Mouse (Mus musculus) effector memory CD4-positive, alpha-beta T cell, adult 5 months (primary cell): ENCODE measurements around the gene I830077J02Rik. TPM values are rescaled to one million over a fixed set of nuclear protein-coding genes. Genes with fewer than 3 reads are reported as not detected.

ENCODE experiments used
- polyA plus RNA-seq: library from polyadenylated mRNA; unstranded; fragments of 100-300 nt; shearing (Covaris generic); gene quantifications from one replicate; pipeline ENCODE4 v1.2.1, GENCODE M21; 2017

Gene I830077J02Rik
- polyA plus RNA-seq, result 0.51 TPM

DNA sequence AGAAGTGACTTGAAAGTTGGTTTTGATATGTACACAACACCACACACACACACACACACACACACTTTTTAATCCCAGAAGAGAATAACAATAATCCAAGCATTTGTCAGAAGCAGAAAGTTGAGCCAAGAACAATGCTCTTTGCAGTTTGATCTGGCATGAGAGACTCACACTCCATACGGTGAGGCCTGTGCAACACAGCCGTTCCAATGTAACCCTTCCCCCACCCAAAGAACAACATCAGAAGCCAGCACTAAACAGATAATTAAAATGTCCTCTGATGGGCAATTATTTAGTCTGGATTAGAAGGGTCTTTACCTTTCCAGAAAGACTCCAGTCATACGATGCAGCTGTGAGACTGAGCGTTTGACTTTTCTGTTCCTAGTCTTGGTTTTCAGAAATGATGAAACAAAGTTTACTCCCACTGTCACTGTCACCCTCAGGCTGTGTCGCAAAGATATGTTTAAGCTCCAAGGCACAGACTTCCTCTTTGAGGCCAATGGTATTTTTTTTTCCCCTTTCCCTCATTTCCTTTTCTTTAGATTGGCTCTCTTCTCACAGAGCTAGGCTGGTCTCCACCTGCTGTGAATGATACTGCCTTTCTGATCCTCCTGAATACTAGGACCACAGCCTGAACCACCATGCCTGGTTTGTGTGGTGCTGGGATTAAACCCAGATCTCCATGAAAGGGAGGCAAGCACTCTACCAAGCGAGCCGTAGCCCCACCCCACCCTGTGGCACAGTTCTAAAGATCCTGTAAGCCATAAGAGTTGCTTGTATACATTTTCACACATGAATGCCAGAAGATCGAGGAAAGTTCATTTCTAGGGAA, at the start of gene I830077J02Rik:
TSS of gene I830077J02Rik (minus strand) at position 425 of the 832 bp plus-strand sequence.

DNA sequence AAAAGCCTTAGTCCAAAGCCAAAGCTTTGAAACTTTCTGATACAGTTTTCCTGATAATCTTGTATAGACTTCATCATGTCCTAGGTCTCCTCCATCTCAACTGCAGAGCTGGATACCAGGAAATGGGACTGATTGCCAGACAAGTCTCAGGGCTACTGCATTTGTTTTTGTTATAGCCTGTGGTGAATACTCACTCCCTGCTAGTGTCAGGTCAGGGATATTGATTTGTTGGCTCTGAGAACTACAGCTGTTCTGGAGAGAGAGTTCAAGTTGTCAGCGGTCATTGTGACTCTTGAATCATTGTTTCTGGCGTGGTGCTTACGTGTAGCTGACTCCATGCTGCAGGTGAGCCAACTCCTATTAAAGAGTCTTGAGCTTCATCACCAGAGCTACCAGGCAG, 40.9 kb upstream of the I830077J02Rik start, which contains the start of gene Ovgp1:
TSS of gene Ovgp1 (plus strand) at position 301 of the 400 bp plus-strand sequence.

DNA sequence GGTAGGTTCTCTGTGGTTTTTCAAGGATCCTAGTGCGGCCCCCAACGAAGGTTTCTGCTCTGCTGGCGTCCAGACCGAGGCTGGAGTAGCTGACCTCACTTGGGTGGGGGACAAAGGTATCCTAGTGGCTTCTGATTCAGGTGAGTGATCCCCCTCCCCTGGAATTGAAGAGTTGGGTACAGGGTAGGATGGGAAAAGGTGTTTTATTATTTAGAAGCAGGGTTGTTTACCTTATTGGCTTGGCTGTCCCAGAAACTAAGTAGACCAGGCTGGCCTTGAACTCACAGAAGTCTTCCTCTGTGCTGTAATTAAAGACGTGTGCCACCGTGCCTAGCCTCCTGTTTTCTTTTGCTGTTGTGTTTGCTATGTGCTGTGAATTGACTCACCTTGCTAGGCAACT, 27.5 kb upstream of the I830077J02Rik start, which contains the start of gene Atp5f1:
TSS of gene Atp5f1 (minus strand) at position 101 of the 400 bp plus-strand sequence.

DNA sequence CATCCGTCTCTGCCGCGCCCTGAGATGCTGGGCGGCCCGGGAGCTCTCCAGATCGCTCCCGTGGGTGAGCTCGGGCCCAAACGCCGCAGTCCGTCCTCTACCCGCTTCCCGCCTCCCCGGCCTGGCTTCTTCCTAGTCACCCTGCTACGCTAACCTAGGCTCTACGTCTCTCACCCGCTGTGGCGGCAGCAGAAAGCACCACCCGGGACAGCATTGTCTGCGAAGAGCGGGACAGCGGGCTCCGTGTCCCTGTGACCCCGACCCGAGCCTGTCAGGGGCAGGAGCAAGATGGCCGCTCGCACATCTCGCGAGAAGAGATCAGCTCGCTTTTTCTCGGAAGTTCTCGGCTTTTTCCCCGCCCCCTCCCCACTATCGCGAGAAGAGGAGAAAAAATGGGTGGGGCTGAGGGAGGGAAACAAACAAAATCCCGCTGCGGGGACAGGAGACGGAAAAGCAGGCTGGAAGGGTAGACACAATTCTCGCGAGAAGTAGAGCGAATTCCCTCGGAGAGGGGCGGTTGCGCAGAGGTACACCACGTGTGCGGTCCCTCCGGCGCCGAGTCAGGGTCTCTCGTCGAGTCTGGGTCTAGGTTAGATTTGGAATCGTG, 26.6 kb upstream of the I830077J02Rik start, which contains the start of gene Wdr77:
TSS of gene Wdr77 (plus strand) at position 396 of the 607 bp plus-strand sequence.

Other genes with a start within 250 kb of the I830077J02Rik start
- 17.4 TPM for gene Ddx20, start 245.1 kb downstream of the I830077J02Rik start, polyA plus RNA-seq
- 0.31 TPM for gene Inka2, start 228.1 kb downstream of the I830077J02Rik start, polyA plus RNA-seq
- 228 TPM for gene Rap1a, start 131.3 kb downstream of the I830077J02Rik start, polyA plus RNA-seq
- not detected for gene Adora3, start 61.8 kb downstream of the I830077J02Rik start, polyA plus RNA-seq
- gene Tmigd3, start 61.8 kb downstream of the I830077J02Rik start, polyA plus RNA-seq, result not detected
- gene Wdr77, start 26.7 kb upstream of the I830077J02Rik start, polyA plus RNA-seq, result 48.0 TPM
- 248 TPM for gene Atp5f1, start 27.4 kb upstream of the I830077J02Rik start, polyA plus RNA-seq
- 6.1 TPM for gene Ovgp1, start 41.0 kb upstream of the I830077J02Rik start, polyA plus RNA-seq
- gene Pifo, start 82.0 kb upstream of the I830077J02Rik start, polyA plus RNA-seq, result 3.7 TPM
- gene Chil5, start 100.2 kb upstream of the I830077J02Rik start, polyA plus RNA-seq, result 2.5 TPM
- 0.25 TPM for gene Chia1, start 180.6 kb upstream of the I830077J02Rik start, polyA plus RNA-seq
- not detected for gene Chil3, start 234.9 kb upstream of the I830077J02Rik start, polyA plus RNA-seq